Mouse (Mus musculus): ENCODE data around the gene Tiparp.

DNA sequence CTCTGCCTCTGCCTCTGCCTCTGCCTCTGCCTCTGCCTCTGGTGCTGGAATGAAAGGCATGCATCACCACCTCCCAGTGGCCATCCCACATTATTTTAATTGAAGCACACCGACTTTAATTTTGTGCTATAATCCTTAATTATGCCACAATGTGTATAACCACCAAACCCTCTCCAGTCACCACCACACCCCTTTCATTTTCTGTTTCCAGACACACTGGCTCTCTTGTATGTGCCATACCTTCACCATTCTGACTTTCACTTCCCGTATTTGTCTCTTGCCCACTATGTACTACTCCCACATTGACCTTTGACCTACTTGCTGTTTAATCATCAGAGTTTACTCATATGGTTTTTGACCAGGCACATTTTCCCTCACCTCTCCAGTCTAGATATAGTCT is 12.5 kb upstream of the Tiparp start:
- TF ChIP-seq CTCF (IDR thresholded peaks at IDR 0.05; ENCODE audit: low read depth, low read length) (no peak), POLR2A (IDR thresholded peaks at IDR 0.05; ENCODE audit: borderline replicate concordance, low read depth, low read length) (no peak)

Measured in bone marrow macrophage, adult 2 months (primary cell).